ENCODE assay signal across 14 mouse cellular contexts in genomic region chr2:67221061-67221802, GRCm38 (mm10).
"Had no signal": no experiment of that assay in that cellular context is flagged by ENCODE, and none has a peak within 500 bp of the region (broad histone marks: within the 10 kb centered on the region; RNA-seq: fewer than 3 reads in every experiment).

No protein-coding gene starts in this region.

- H3K36me3 ChIP-seq: limb, embryonic 12.5 days; liver, embryonic 13.5 days; lung, embryonic 15.5 days; neural tube, embryonic 12.5 days had no signal

- ATAC-seq: liver, postnatal 0 days had no signal

- H3K27ac ChIP-seq: left cerebral cortex, adult 2 months; limb, embryonic 12.5 days; liver, embryonic 13.5 days; lung, embryonic 15.5 days; macrophage; neural tube, embryonic 12.5 days had no signal

- DNase-seq: kidney, adult 8-10 months; kidney, postnatal 25 days; liver; liver, embryonic 13.5 days; liver, postnatal 0 days; lung, postnatal 14 days; thymus, adult 18-20 months; thymus, postnatal 14 days had no signal

- H3K4me3 ChIP-seq: left cerebral cortex, adult 2 months; limb, embryonic 12.5 days; liver, embryonic 13.5 days; lung, embryonic 15.5 days; megakaryocyte, embryonic 14.5 days; neural tube, embryonic 12.5 days had no signal

- H3K4me1 ChIP-seq: limb, embryonic 12.5 days; liver, embryonic 13.5 days; lung, embryonic 15.5 days; megakaryocyte, embryonic 14.5 days; neural tube, embryonic 12.5 days had no signal

- H3K27me3 ChIP-seq: limb, embryonic 12.5 days; liver, embryonic 13.5 days; lung, embryonic 15.5 days; megakaryocyte, embryonic 14.5 days; neural tube, embryonic 12.5 days had no signal

- H3K9me3 ChIP-seq: limb, embryonic 12.5 days; liver, embryonic 13.5 days; lung, embryonic 15.5 days; megakaryocyte, embryonic 14.5 days; neural tube, embryonic 12.5 days had no signal

- H3K9ac ChIP-seq: limb, embryonic 12.5 days; liver, embryonic 13.5 days; liver, postnatal 0 days; lung, embryonic 15.5 days; neural tube, embryonic 12.5 days had no signal

- H3K4me2 ChIP-seq: limb, embryonic 12.5 days; liver, embryonic 13.5 days; lung, embryonic 15.5 days; neural tube, embryonic 12.5 days had no signal
